Mouse (Mus musculus) B cell, adult 2 months (primary cell): ENCODE results near the gene Catspere2.

Source experiments
- DNase-seq, 2 experiments: peaks; one replicate each; pipeline ENCODE4 v3.0.0; 2022

Catspere2 gene

GRCm38 (mm10) chr1:178219166-178220077 lies 236.2 kb downstream of the Catspere2 start:
- DNase-seq, result no peak
